Mouse (Mus musculus): ENCODE measurements around the gene Gm20825. TPM values are rescaled to one million over a fixed set of nuclear protein-coding genes. Genes with fewer than 3 reads are reported as not detected.
"Not testable (repeated sequence)": the region's sequence is repeated elsewhere in the genome, so short reads cannot be mapped to it uniquely, and the experiment has no call there.

Gene Gm20825
- not detected in 2 replicates for polyA plus RNA-seq (2016; fragmentation: Nextera tagmentation; extraction: Ambion mirVana)

- ATAC-seq (ENCODE audit: low FRiP score); H3K4me1 ChIP-seq; H3K9me3 ChIP-seq (replicated peaks): not testable (repeated sequence)
These were observed at the start of gene Gm20825 for GRCm38 (mm10) chrY:8071407-8071806. Gm20825 (minus strand) TSS chrY:8071507.

More at GRCm38 (mm10) chrY:8071407-8071806, at the start of gene Gm20825:
- WGBS = 63% methylated on average over 2 of the region's 4 CpGs
- H3K4me3 ChIP-seq; H3K27me3 ChIP-seq; H3K9ac ChIP-seq; H3K27ac ChIP-seq; H3K4me2 ChIP-seq (replicated peaks); H3K36me3 ChIP-seq: not testable (repeated sequence)

Other genes with a start within 250 kb of the Gm20825 start
- not detected in 2 replicates for gene Gm29049, start 74.3 kb downstream of the Gm20825 start, polyA plus RNA-seq (2016; fragmentation: Nextera tagmentation; extraction: Ambion mirVana)
- gene Gm20824, start 186.4 kb upstream of the Gm20825 start, polyA plus RNA-seq (2016; fragmentation: Nextera tagmentation; extraction: Ambion mirVana) = not detected in 2 replicates